Mouse (Mus musculus): ENCODE data around the gene Vill. TPM values are rescaled to one million over a fixed set of nuclear protein-coding genes. Genes with fewer than 3 reads are reported as not detected.

Vill gene
- total RNA-seq, 2 experiments from 2014 or later: 0.74 to 1.4 TPM

DNA sequence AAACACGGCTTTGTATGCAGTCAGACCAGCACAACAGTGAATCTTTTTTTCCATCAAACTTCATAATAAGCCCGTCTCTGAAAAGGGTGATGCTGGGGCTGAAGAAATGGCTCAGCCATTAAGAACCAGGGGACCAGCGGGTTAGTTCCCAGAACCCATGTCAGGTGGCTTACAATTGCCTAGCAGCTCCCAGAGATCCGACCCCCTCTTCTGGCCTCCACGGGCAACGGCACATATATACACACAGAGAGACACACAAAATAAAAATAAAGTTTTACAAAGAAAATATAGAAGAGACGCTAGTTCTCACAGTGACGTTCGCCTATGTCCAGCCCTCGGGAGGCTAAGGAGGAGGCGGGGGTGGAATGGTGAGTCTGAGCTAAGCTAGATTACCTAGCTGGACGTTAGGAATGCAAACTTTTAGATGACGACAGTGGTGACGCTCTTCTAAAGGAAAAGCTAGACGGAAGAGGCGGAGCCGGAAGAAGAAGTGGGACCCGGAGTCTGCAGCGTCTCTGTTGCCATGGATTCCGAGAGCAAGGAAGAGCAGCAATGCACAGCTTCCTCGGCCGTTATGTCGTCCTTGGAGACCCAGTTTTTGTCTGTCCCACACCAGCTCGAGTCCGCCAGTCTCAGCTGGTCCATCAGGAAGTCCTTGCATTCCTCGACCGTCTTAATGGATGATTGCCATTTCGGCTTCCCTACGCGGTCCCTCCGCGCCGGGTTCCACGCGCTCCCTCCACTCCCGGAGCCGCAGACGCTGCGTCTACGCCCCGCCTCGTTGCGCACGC is 49.6 kb downstream of the Vill start, which contains the start of gene Dlec1:
TSS of gene Dlec1 (plus strand) at position 487 of the 791 bp plus-strand sequence.
- peak; percentile 66 to 71 for DNase-seq
- intact Hi-C loops (cut with DNase I): no loop called here

DNA sequence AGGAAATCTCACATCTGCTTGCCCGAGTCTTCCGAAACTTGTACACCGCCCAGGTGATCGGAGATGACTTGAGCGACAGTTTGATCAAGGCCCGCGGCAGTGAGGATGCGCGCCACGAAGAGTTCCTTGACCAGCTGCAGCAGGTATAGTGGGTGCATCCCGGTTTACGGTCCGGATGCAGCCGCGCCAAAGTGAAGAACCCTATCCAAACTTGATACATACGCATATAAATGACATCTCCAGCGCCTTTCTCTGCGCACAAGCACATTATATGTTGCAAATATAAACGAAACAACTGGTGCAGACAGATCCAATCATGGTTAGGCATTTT is 50.2 kb downstream of the Vill start:
- intact Hi-C loops (cut with DNase I): no loop called here
- no peak for DNase-seq

DNA sequence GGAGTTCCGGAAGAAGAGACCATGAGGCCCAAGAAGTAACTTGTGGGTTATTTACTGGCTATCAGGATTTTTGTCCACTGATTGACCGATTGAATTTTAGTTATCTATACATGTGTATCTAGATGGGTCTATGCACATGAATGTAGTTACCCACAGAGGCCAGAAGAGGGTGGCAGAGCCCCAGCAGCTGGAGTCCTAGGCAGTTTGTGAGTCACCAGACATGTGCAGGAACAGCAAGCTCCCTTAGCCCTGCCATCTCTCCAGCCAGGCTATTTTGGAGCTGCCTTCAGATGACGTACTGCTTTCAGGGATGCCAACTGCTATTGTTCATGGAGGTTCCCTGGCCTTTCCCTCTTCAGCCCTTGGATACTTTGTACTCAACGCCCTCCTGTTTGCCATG is 55.0 kb downstream of the Vill start:
- intact Hi-C loops (cut with DNase I): no loop called here
- peak in 1 of 2 experiments; percentile 19 for DNase-seq

DNA sequence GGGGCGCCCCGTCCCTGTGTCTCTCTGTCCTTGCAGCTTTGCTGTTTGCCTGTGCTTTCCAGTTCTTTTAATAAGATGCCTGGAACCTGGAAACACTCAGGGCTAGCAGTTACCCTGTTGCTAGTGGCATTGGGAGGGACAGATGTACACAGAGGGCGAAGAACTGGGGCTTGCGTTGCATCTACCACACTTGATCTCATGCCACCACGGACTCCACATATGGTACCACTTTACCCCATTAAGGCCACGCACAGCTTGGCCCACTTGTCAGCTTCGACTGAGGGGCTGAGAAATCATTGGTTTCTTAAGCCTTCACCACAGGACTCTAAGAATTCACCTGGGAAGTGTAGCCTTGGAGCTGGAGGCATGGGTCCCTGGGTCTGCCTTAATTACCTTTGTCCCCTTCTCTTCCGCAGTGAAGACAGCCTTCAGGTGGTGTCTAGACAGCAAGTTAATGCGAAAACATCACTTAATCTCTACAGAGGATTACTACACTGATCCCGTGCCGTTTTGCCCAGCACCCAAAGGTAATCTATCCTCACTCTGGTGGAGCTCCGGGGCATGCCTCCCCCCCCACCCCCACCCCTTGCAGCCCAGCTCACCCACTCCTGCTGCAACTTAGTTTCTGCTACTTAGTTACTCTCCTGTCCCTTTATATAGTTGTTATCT is 57.2 kb downstream of the Vill start:
- intact Hi-C loops (cut with DNase I): no loop called here
- no peak for DNase-seq

DNA sequence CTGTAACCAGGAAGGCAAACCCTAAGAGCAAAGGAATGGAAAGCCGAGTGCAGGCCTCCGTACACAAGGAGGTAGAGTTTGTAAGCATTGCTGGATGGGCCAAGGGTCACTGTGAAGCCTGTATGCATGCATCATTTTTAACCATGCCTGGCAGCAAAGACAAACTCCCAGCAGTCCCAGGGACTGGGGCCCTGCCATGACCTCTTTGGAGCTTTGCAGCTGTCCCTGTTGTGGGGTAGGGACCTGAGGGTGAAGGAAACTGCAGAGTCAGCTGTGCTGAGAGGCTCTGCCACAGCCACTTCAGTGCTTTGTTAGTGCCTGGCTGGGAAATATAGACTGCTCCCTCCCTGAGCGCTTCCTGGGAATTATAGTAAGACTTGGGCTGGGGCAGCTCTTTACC is 58.1 kb downstream of the Vill start:
- no peak for DNase-seq
- intact Hi-C loops (cut with DNase I): no loop called here

DNA sequence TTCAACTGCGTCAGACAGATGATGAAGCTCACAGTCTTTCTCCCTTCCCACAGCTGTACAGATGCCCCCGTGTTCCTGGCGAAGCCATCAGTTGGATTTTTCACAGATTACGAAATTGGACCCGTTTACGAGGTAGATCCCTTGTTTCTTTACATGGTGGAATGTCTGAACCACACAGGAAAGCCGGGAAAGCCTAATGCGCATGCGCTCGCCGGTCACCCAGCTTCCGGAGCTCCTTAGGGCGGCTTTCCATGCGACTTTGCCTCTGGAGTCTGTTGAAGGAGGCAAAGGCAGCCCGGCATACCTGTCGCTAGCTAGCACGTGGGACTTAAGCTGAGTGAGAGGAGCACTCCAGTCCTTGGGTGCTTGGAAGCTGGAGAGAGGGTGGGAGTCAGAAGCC is 62.3 kb downstream of the Vill start:
- intact Hi-C loops (cut with DNase I): no loop called here
- DNase-seq: no peak

DNA sequence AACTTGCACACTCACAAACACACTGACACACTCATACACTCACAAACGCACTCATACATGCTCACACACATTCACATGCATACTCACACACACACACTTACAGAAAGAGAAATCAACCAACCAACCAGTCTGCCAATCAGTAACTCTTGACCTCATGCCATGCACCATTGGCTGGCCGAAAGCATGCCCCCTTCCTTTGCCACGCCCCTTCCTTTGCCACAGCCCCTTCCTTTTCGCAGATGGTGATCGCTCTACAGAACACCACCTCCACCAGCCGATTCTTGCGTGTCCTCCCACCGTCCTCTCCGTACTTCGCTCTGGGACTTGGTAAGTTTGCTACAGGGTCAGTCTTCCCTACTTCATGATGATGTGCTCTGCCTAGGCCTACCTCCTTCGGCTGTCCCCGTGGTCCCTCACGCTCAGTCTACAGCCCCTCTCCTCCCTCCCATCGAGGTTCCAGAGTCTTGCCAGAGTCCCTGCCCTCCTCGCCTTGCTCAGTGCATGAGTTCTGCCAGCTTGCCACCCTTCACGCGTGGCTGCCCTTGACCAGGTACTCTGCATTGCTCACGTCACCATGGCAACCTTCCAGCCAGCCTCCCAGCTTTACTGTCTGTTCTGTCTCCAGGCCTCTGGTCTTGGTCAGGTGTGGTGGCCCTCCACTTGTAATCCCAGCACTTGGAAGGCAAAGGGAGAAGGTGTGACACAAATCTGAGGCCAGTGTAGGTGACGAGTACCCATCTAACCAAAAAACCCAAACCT is 67.0 kb downstream of the Vill start:
- intact Hi-C loops (cut with DNase I): no loop called here
- no peak for DNase-seq

DNA sequence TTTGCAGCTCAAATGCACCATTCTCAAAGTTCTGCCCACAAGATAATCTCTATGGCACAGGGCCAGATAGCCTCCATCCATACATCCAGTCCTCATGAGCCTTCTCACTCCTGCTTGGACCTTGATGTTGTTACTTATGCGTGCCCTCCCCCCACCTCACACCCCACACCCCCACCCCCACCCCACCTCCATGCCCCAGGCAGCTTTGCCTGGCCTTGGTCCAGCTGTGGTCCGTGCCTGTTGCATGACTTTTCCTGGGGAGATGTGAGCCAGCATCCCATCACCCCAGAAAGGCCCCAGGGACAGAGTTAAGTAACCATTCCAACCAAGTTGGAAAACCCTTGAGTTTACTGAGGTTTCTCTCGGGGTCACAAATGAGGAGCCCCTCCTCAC is 67.6 kb downstream of the Vill start:
- intact Hi-C loops (cut with DNase I): no loop called here
- DNase-seq: no peak

Small RNA genes lying within 50 kb of the gene (microRNA-seq; reads per million reads assigned to microRNA genes)
- gene Mir26a-1: 3.0 to 12.1 reads per million in 2 experiments

Other genes starting within 250 kb of the Vill start
- 10 to 100 TPM; 12.3 to 13.7 TPM for gene Ctdspl, start 126.3 kb upstream of the Vill start, total RNA-seq (2021)
- 10 to 100 TPM; 14.2 to 18.6 TPM for gene Plcd1, start 40.7 kb downstream of the Vill start, total RNA-seq (2021)
- under 1 TPM; 0.34 to 0.65 TPM for gene Dlec1, start 49.7 kb downstream of the Vill start, total RNA-seq (2021)
- 1 to 10 TPM; 1.3 to 2.6 TPM for gene Acaa1b, start 104.3 kb downstream of the Vill start, total RNA-seq (2021)
- gene Gm47289, start 106.4 kb downstream of the Vill start, total RNA-seq (2021): not detected
- not detected for gene Slc22a13, start 156.3 kb downstream of the Vill start, total RNA-seq (2021)

All from heart, postnatal 14 days (tissue).